Mouse (Mus musculus): ENCODE measurements at regions not wholly inside any gene's neighbourhood (a gene's known extent, or its start where the extent isn't known, plus 50 kb on each side); places are given as distances from the start of the nearest gene placed in this dataset.

DNA sequence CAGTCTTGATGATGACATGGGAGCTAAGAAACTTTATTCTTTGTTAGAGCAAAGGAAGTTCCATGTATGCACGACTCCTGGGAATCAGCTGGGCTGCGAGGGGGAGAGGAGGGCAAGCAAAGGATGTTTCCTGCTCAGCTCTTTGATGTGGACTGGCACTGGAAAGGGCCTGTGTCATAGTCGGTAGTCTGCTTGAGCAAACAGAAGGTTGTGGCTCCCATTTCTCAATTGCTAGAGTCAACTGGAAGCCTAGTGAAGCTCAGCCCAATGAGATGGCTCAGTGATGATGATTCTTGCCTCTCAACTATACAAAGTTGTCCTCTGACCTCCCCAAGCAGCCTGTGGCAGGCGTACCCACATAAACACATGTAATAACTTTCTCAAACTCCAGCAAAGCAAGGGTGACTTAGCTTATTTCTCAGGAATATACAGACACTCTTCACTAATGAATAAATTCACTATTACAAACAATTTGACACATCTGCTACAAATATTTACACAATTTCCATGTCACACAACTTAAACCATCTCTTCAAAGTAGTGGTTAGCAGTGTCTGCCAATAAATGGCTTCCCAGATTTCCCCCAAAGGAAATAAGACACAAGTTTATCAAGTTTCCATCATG is 115.4 kb upstream of the Smad1 start:
- H3K36me3 ChIP-seq (ENCODE audit: control insufficient read depth, insufficient read depth), result no peaks in the 10 kb centered on the region
- H3K4me3 ChIP-seq (ENCODE audit: insufficient read depth, poor library complexity, severe bottlenecking), result no peak overlapping the region
- TF ChIP-seq CEBPB (IDR thresholded peaks at IDR 0.05; ENCODE audit: low read depth) (no peak), FOSL1 (IDR thresholded peaks at IDR 0.05; ENCODE audit: insufficient read depth, low read length, poor library complexity, severe bottlenecking) (no peak), MYOD1 (IDR thresholded peaks at IDR 0.05; ENCODE audit: control insufficient read depth, insufficient read length, low read depth) (no peak), MYOG (IDR thresholded peaks at IDR 0.05; ENCODE audit: control insufficient read depth, extremely low read depth, insufficient read length) (no peak), USF1 (IDR thresholded peaks at IDR 0.05; ENCODE audit: low read depth) (no peak), MAX (IDR thresholded peaks at IDR 0.05) (no peak), CTCF (IDR thresholded peaks at IDR 0.05; ENCODE audit: control insufficient read depth, insufficient read depth, insufficient read length) (no peak)
- no peaks in the 10 kb centered on the region for H3K79me2 ChIP-seq (ENCODE audit: control insufficient read depth, insufficient read depth)
- H3ac ChIP-seq (ENCODE audit: control insufficient read depth, insufficient read length, low read depth), result no peak overlapping the region
- no peaks in the 10 kb centered on the region for H3K27me3 ChIP-seq (ENCODE audit: control insufficient read depth, insufficient read depth, insufficient read length)
- no peaks in the 10 kb centered on the region for H3K79me3 ChIP-seq (ENCODE audit: low read depth)

DNA sequence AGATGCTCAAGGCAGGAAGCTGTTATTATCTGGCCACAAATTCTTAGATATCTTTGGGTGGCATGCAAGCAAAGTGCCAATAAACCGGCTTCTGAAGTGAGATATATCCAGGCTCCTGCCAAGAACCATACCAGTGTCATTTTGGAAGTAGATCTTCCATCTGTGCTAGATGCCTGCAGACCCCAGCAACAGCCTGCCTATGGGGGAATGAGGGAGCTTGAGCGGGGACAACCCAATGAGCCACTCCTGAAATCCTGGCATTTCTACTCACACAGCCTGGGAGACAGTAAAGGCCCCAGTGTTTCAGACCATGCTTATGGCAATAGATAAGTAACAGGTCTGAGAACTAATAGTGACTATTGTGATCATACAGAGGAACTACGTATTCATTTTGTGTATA is 109.3 kb upstream of the Smad1 start:
- Histone ChIP-seq H3K4me3 (ENCODE audit: insufficient read depth, poor library complexity, severe bottlenecking) (no peak overlapping the region), H3K27me3 (ENCODE audit: control insufficient read depth, insufficient read depth, insufficient read length) (no peaks in the 10 kb centered on the region), H3K79me3 (ENCODE audit: low read depth) (no peaks in the 10 kb centered on the region), H3ac (ENCODE audit: control insufficient read depth, insufficient read length, low read depth) (no peak overlapping the region), H3K79me2 (ENCODE audit: control insufficient read depth, insufficient read depth) (no peaks in the 10 kb centered on the region), H3K36me3 (ENCODE audit: control insufficient read depth, insufficient read depth) (no peaks in the 10 kb centered on the region)
- TF ChIP-seq MYOG (IDR thresholded peaks at IDR 0.05; ENCODE audit: control insufficient read depth, extremely low read depth, insufficient read length) (no peak), CEBPB (IDR thresholded peaks at IDR 0.05; ENCODE audit: low read depth) (no peak), MYOD1 (IDR thresholded peaks at IDR 0.05; ENCODE audit: control insufficient read depth, insufficient read length, low read depth) (no peak), CTCF (IDR thresholded peaks at IDR 0.05; ENCODE audit: control insufficient read depth, insufficient read depth, insufficient read length) (no peak), USF1 (IDR thresholded peaks at IDR 0.05; ENCODE audit: low read depth) (no peak), MAX (IDR thresholded peaks at IDR 0.05) (no peak)

DNA sequence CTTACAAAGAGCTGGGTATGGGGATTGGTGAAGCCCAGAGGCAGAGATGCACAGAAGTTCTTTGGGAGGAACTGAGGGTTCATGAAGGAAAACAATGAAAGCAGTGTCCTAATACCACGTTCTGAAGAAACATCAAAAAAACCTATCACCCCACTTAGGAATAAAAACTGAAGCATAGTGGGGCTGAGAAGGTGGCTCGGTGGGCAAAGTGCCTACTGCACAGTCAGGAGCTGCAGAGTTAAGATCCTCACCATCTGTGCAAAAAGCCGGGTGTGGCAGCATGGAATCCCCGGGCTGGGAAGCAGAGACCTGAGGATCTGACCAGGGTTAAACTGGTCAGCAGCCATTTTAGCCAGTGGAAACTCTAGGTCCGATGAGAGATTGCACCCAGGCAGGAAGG is 106.1 kb upstream of the Smad1 start:
- Histone ChIP-seq H3ac (ENCODE audit: control insufficient read depth, insufficient read length, low read depth) (no peak overlapping the region), H3K79me2 (ENCODE audit: control insufficient read depth, insufficient read depth) (no peaks in the 10 kb centered on the region), H3K36me3 (ENCODE audit: control insufficient read depth, insufficient read depth) (no peaks in the 10 kb centered on the region), H3K27me3 (ENCODE audit: control insufficient read depth, insufficient read depth, insufficient read length) (no peaks in the 10 kb centered on the region), H3K79me3 (ENCODE audit: low read depth) (no peaks in the 10 kb centered on the region), H3K4me3 (ENCODE audit: insufficient read depth, poor library complexity, severe bottlenecking) (no peak overlapping the region)
- TF ChIP-seq USF1 (IDR thresholded peaks at IDR 0.05; ENCODE audit: low read depth) (no peak), CTCF (IDR thresholded peaks at IDR 0.05; ENCODE audit: control insufficient read depth, insufficient read depth, insufficient read length) (no peak), MYOD1 (IDR thresholded peaks at IDR 0.05; ENCODE audit: control insufficient read depth, insufficient read length, low read depth) (no peak)

DNA sequence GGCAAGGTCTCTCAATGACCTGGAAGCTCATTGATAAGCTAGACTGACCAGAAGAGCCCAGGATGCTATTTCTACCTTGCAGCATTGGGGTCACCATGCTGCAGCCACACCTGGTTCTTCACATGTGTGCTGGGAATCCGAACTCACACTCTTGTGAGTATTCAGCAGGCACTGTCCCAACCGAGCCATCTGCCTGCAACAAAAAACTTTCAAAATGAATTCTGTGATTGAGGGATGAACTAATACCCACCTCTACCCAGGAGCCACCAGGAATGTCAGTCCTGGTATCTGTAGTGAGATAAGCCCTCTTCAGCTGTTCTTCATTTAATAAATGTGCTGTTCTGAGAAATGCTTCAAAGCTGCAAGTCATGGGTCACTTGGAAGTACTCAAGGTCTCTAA is 104.6 kb upstream of the Smad1 start:
- H3K27me3 ChIP-seq (ENCODE audit: control insufficient read depth, insufficient read depth, insufficient read length), result no peaks in the 10 kb centered on the region
- H3K79me3 ChIP-seq (ENCODE audit: low read depth), result no peaks in the 10 kb centered on the region
- TF ChIP-seq CEBPB (IDR thresholded peaks at IDR 0.05; ENCODE audit: low read depth) (no peak), MYOD1 (IDR thresholded peaks at IDR 0.05; ENCODE audit: control insufficient read depth, insufficient read length, low read depth) (no peak), MAX (IDR thresholded peaks at IDR 0.05) (no peak), CTCF (IDR thresholded peaks at IDR 0.05; ENCODE audit: control insufficient read depth, insufficient read depth, insufficient read length) (no peak), USF1 (IDR thresholded peaks at IDR 0.05; ENCODE audit: low read depth) (no peak)
- no peaks in the 10 kb centered on the region for H3K79me2 ChIP-seq (ENCODE audit: control insufficient read depth, insufficient read depth)
- H3K4me3 ChIP-seq (ENCODE audit: insufficient read depth, poor library complexity, severe bottlenecking), result no peak overlapping the region
- H3ac ChIP-seq (ENCODE audit: control insufficient read depth, insufficient read length, low read depth), result no peak overlapping the region
- H3K36me3 ChIP-seq (ENCODE audit: control insufficient read depth, insufficient read depth), result no peaks in the 10 kb centered on the region

DNA sequence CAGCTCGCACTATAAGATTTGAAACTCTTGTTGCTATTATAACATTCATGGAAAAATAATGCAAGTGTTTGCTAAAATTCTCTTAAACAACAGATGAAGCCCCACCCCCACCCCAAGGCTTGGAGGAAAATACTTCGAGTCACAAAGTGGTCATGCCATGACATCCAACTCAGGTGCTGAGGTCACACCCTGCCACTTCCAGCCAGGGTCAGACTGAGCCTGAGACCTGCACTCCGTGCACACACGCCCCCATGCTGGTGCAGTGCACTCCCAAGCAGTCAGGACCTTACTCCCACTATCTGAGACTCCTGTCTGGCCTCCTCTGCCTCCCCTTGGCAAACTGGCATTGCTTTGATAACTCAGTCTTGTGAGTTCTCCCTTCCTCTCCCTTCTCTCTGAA is 102.7 kb upstream of the Smad1 start:
- no peaks in the 10 kb centered on the region for H3K27me3 ChIP-seq (ENCODE audit: control insufficient read depth, insufficient read depth, insufficient read length)
- no peaks in the 10 kb centered on the region for H3K79me3 ChIP-seq (ENCODE audit: low read depth)
- no peak overlapping the region for H3K4me3 ChIP-seq (ENCODE audit: insufficient read depth, poor library complexity, severe bottlenecking)
- no peak for TF ChIP-seq USF1 (IDR thresholded peaks at IDR 0.05; ENCODE audit: low read depth)
- no peak for TF ChIP-seq MYOD1 (IDR thresholded peaks at IDR 0.05; ENCODE audit: control insufficient read depth, insufficient read length, low read depth)
- TF ChIP-seq MYOG (IDR thresholded peaks at IDR 0.05; ENCODE audit: control insufficient read depth, extremely low read depth, insufficient read length), result no peak
- no peak for TF ChIP-seq CTCF (IDR thresholded peaks at IDR 0.05; ENCODE audit: control insufficient read depth, insufficient read depth, insufficient read length)
- TF ChIP-seq CEBPB (IDR thresholded peaks at IDR 0.05; ENCODE audit: low read depth), result no peak
- TF ChIP-seq FOSL1 (IDR thresholded peaks at IDR 0.05; ENCODE audit: insufficient read depth, low read length, poor library complexity, severe bottlenecking), result no peak
- no peak for TF ChIP-seq MAX (IDR thresholded peaks at IDR 0.05)
- no peak overlapping the region for H3ac ChIP-seq (ENCODE audit: control insufficient read depth, insufficient read length, low read depth)
- no peaks in the 10 kb centered on the region for H3K36me3 ChIP-seq (ENCODE audit: control insufficient read depth, insufficient read depth)
- no peaks in the 10 kb centered on the region for H3K79me2 ChIP-seq (ENCODE audit: control insufficient read depth, insufficient read depth)

DNA sequence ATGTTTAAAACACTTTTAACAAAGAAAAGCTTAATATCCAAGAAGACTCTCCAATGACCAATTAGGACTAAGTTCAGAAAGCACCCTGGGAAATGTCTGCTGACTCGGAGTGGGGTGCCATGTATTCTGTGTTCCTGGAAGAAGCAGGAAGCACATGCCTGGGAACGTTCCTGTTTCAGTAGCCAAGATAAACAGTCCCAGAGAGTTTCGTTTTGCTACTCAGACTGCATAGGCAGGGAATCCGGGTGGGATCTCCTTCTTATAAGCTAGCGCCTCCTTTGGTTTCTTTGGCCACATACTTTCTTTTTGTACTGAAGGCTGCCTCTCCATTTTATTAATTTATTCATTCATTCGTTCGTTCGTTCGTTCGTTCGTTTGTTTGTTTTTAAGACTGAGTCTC is 101.9 kb upstream of the Smad1 start:
- Histone ChIP-seq H3K36me3 (ENCODE audit: control insufficient read depth, insufficient read depth) (no peaks in the 10 kb centered on the region), H3K79me2 (ENCODE audit: control insufficient read depth, insufficient read depth) (no peaks in the 10 kb centered on the region), H3K79me3 (ENCODE audit: low read depth) (no peaks in the 10 kb centered on the region), H3K27me3 (ENCODE audit: control insufficient read depth, insufficient read depth, insufficient read length) (no peaks in the 10 kb centered on the region), H3ac (ENCODE audit: control insufficient read depth, insufficient read length, low read depth) (no peak overlapping the region), H3K4me3 (ENCODE audit: insufficient read depth, poor library complexity, severe bottlenecking) (no peak overlapping the region)
- TF ChIP-seq MAX (IDR thresholded peaks at IDR 0.05), result no peak
- no peak for TF ChIP-seq FOSL1 (IDR thresholded peaks at IDR 0.05; ENCODE audit: insufficient read depth, low read length, poor library complexity, severe bottlenecking)
- TF ChIP-seq CTCF (IDR thresholded peaks at IDR 0.05; ENCODE audit: control insufficient read depth, insufficient read depth, insufficient read length), result no peak
- no peak for TF ChIP-seq MYOG (IDR thresholded peaks at IDR 0.05; ENCODE audit: control insufficient read depth, extremely low read depth, insufficient read length)
- no peak for TF ChIP-seq MYOD1 (IDR thresholded peaks at IDR 0.05; ENCODE audit: control insufficient read depth, insufficient read length, low read depth)
- no peak for TF ChIP-seq CEBPB (IDR thresholded peaks at IDR 0.05; ENCODE audit: low read depth)
- no peak for TF ChIP-seq USF1 (IDR thresholded peaks at IDR 0.05; ENCODE audit: low read depth)

Data from C2C12 (cell line).